19 mouse cellular contexts compared by ENCODE assay signal in the genomic region with DNA sequence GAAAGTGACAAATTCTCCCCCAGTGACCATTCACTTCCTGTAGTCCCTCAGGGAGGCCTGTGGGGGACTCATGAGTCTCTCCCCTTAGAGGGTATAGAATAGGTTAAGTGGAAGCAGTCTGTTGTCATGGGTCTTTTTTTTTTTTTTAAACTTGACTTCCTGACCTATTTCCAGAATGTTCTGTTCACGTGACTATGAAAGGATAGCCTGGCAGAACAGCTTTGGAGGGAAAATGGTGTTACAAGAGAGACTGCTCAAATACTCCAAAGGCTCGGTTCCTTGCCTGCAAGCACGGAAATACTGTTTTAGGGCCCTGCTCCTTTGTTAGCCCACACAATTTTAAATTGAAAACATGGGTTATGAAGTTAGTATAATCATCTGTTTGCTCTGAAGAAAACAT.
"Had no signal": no experiment of that assay in that cellular context is flagged by ENCODE, and none has a peak within 500 bp of the region (broad histone marks: within the 10 kb centered on the region; RNA-seq: fewer than 3 reads in every experiment).

No protein-coding gene starts in this region.

- H3K27ac ChIP-seq: kidney, embryonic 15.5 days; limb, embryonic 12.5 days; limb, embryonic 15.5 days; liver, embryonic 12.5 days; liver, embryonic 15.5 days; lung, embryonic 15.5 days; midbrain, embryonic 10.5 days had no signal

- ATAC-seq: liver, embryonic 12.5 days; midbrain, embryonic 13.5 days had no signal

- H3K27me3 ChIP-seq: kidney, embryonic 15.5 days; limb, embryonic 12.5 days; limb, embryonic 15.5 days; liver, embryonic 12.5 days; liver, embryonic 15.5 days; lung, embryonic 15.5 days; megakaryocyte, embryonic 14.5 days; midbrain, embryonic 13.5 days had no signal

- DNase-seq: kidney, adult 8-10 months; kidney, postnatal 10 days; kidney, postnatal 36 days; layer of hippocampus, postnatal 36 days; left cerebral cortex, postnatal 4 days; lung, adult 18-20 months; lung, postnatal 10 days; thymus, adult 18-20 months; thymus, postnatal 36 days had no signal

- H3K9ac ChIP-seq: kidney, embryonic 15.5 days; limb, embryonic 12.5 days; limb, embryonic 15.5 days; liver, embryonic 12.5 days; liver, embryonic 15.5 days; lung, embryonic 15.5 days; midbrain, embryonic 13.5 days had no signal

- H3K9me3 ChIP-seq: kidney, embryonic 15.5 days; limb, embryonic 12.5 days; limb, embryonic 15.5 days; liver, embryonic 12.5 days; liver, embryonic 15.5 days; lung, embryonic 15.5 days; megakaryocyte, embryonic 14.5 days; midbrain, embryonic 10.5 days; midbrain, embryonic 13.5 days had no signal

- H3K4me2 ChIP-seq: kidney, embryonic 15.5 days; limb, embryonic 12.5 days; limb, embryonic 15.5 days; liver, embryonic 12.5 days; liver, embryonic 15.5 days; lung, embryonic 15.5 days; midbrain, embryonic 13.5 days had no signal

- H3K4me3 ChIP-seq: kidney, embryonic 15.5 days; left cerebral cortex, adult 2 months; limb, embryonic 12.5 days; limb, embryonic 15.5 days; liver, embryonic 12.5 days; liver, embryonic 15.5 days; lung, embryonic 15.5 days; megakaryocyte, embryonic 14.5 days; midbrain, embryonic 10.5 days; midbrain, embryonic 13.5 days had no signal

- H3K36me3 ChIP-seq: kidney, embryonic 15.5 days; limb, embryonic 12.5 days; limb, embryonic 15.5 days; liver, embryonic 12.5 days; liver, embryonic 15.5 days; lung, embryonic 15.5 days; midbrain, embryonic 10.5 days; midbrain, embryonic 13.5 days had no signal
